Mouse (Mus musculus): Measurements from ENCODE around the gene Marc2. TPM values are rescaled to one million over a fixed set of nuclear protein-coding genes. Genes with fewer than 3 reads are reported as not detected.
A peak's percentile ranks its signal among the peaks of the same experiment; 100 is the strongest.

Gene Marc2
- polyA plus RNA-seq, 1 experiment from 2014 or later: 89.7 TPM

DNA sequence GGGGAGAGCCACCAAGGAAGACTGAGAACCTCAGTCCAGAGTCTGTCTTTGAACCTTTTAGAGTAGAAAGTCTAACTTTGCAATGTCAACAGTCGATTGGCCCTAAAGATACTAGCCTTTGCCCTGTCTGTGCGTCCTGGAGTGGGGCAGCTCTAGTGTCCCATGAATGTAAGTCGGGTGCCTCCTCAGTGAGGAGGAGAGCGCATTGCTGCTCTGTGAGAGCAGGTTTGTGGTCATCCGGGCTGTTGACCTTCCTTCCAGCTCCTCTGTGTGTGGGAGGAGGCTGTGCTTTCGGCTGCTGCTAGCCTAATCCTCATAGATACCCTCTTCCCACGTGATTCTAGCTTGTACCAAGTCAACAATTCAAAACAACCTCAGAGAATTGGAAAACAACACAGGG, 4.9 kb upstream of the Marc2 start:
- WGBS: 44% methylated on average over 7 of the region's 7 CpGs
- Histone ChIP-seq H3K9me3 (ENCODE audit: control insufficient read depth, low read length) (no peaks in the 10 kb centered on the region), H3K4me1 (replicated peaks; ENCODE audit: control insufficient read depth, insufficient read depth, low read length) (peaks cover 5% of the 10 kb centered on the region), H3K27ac (ENCODE audit: low read depth, low read length) (no peak overlapping the region), H3K27me3 (ENCODE audit: control insufficient read depth, insufficient read depth, low read length) (peaks cover 7% of the 10 kb centered on the region), H3K36me3 (ENCODE audit: control insufficient read depth, insufficient read depth, low read length) (no peaks in the 10 kb centered on the region), H3K4me2 (ENCODE audit: low read depth, low read length, severe bottlenecking) (no peak overlapping the region), H3K4me3 (ENCODE audit: low read depth, low read length) (no peak overlapping the region), H3K9ac (ENCODE audit: low read length) (no peak overlapping the region)
- no peak for ATAC-seq (replicated peaks; ENCODE audit: low FRiP score)
- DNase-seq (ENCODE audit: low spot score): no peak

DNA sequence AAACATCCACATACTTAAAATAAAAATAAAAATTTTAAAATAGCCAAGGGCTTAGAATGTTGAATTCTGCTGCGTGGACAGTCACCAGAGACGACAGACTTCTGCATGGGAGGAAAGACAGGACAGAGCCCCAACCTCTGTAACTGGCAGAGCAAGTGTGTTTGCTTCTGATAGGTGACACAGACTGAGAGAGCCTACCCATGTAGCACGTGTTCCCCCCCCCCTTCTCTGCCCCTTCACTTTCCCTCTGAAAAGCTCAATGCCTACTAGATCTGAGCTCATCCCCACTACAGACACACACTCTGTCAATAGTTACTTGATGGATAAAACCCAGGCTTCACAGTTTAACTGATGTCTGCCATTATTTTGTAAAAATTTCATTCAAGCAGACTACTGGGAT, 722 bp upstream of the Marc2 start:
- Histone ChIP-seq H3K4me2 (ENCODE audit: low read depth, low read length, severe bottlenecking) (no peak overlapping the region), H3K27me3 (ENCODE audit: control insufficient read depth, insufficient read depth, low read length) (peaks cover 5% of the 10 kb centered on the region), H3K4me1 (replicated peaks; ENCODE audit: control insufficient read depth, insufficient read depth, low read length) (peaks cover 7% of the 10 kb centered on the region), H3K9ac (ENCODE audit: low read length) (no peak overlapping the region), H3K9me3 (ENCODE audit: control insufficient read depth, low read length) (no peaks in the 10 kb centered on the region), H3K4me3 (ENCODE audit: low read depth, low read length) (no peak overlapping the region), H3K27ac (ENCODE audit: low read depth, low read length) (no peak overlapping the region), H3K36me3 (ENCODE audit: control insufficient read depth, insufficient read depth, low read length) (no peaks in the 10 kb centered on the region)
- WGBS: 62% methylated on average over 3 of the region's 3 CpGs
- ATAC-seq (replicated peaks; ENCODE audit: low FRiP score) (no peak), DNase-seq (ENCODE audit: low spot score) (no peak)

DNA sequence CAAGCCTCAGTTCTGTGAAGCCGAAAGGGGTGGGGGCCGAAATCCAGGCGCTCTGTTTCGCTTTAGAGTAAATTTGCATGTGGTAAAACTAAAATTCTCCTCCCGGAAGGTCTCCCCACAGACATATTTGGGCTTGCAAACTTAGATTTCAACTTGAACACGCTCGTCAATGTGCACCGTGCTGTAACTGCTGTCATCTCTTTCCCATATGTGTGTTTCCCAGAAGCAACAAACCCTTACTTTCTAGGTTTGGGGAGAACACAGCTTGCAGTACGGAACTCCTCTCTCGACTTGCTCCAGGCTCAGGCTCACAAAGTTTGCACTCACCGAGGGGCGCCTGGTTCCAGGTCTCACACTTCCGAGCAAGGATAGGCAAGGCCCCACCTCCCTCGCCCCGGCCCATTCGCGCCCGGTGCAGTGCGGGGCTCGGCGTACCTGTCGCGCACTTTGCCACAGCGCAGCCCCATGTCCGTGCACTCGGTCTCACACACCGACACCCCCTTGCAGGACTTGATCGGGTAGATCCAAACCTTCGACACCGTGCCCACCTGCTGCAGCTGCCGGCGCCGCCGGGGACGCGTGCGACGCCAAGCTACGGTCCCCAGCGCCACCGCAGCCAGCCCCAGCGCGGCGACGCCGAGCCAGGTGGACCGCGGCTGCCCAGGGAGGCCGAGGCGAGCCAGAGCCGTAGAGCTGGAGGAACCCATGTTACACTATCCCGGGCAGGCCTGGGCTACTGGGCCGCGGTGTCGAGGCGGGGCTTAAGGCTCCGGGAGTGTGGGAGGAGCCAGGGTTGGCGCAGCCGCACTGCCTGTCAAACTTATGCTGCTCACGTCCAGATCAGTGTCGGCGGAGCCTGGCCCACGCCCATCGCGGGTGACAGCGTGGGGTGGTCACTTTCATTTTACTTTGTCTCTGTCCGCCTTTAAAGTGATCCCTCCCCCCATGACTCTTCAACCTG, 860 bp downstream of the Marc2 start:
- Histone ChIP-seq H3K27ac (ENCODE audit: low read depth, low read length) (no peak overlapping the region), H3K27me3 (ENCODE audit: control insufficient read depth, insufficient read depth, low read length) (peaks cover 2% of the 10 kb centered on the region), H3K4me3 (ENCODE audit: low read depth, low read length) (peak overlapping the region; percentile 65), H3K36me3 (ENCODE audit: control insufficient read depth, insufficient read depth, low read length) (no peaks in the 10 kb centered on the region), H3K4me1 (replicated peaks; ENCODE audit: control insufficient read depth, insufficient read depth, low read length) (peaks cover 4% of the 10 kb centered on the region; the same call in 1 of the 2 replicates), H3K9me3 (ENCODE audit: control insufficient read depth, low read length) (no peaks in the 10 kb centered on the region), H3K4me2 (ENCODE audit: low read depth, low read length, severe bottlenecking) (peak overlapping the region; percentile 57), H3K9ac (ENCODE audit: low read length) (peak overlapping the region; percentile 65)
- DNase-seq (ENCODE audit: low spot score) (peak; percentile 90), ATAC-seq (replicated peaks; ENCODE audit: low FRiP score) (peak; percentile 98)
- WGBS: under 1% methylated on average over 67 of the region's 67 CpGs

DNA sequence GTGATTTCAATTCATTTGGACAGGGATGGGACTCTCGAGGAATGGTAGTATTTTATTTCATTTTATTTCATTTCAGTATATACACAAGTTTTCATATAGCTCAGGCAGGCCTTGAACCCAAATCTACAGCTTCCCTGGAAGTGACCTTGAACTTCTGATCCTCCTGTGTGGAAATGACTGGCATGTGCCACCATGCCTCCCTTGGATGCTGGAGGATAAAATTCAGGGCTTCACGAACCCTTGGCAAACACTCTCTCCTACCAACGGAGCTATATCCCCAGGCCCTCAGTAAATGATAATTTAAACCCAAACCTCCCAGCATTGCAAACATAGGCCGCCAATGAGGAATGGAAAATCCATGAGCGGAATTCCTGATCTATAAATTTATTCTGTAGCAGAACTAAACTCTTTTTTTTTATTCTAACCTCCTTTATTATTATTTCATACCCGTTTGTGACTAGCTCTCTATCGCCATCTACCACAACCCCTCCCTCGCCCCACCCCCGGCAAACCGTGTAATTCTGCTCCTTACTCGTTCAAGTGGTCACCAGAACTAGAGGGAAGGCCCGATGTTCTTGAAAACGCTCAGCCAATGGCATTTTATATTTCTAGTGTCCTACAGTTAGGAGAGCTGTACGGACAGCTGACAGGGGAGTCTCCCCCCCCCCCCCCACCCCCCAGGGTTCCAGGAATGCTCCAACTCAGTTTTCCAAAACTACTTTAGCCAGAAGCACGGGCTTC, 1.8 kb downstream of the Marc2 start:
- H3K27me3 ChIP-seq (ENCODE audit: control insufficient read depth, insufficient read depth, low read length): peaks cover 2% of the 10 kb centered on the region
- H3K9me3 ChIP-seq (ENCODE audit: control insufficient read depth, low read length): no peaks in the 10 kb centered on the region
- no peak overlapping the region for H3K27ac ChIP-seq (ENCODE audit: low read depth, low read length)
- H3K4me1 ChIP-seq (replicated peaks; ENCODE audit: control insufficient read depth, insufficient read depth, low read length): peaks cover 4% of the 10 kb centered on the region; the same call in 1 of the 2 replicates
- peak overlapping the region; percentile 57 for H3K4me2 ChIP-seq (ENCODE audit: low read depth, low read length, severe bottlenecking)
- DNase-seq (ENCODE audit: low spot score): no peak
- ATAC-seq (replicated peaks; ENCODE audit: low FRiP score): no peak
- peak overlapping the region; percentile 65 for H3K9ac ChIP-seq (ENCODE audit: low read length)
- no peaks in the 10 kb centered on the region for H3K36me3 ChIP-seq (ENCODE audit: control insufficient read depth, insufficient read depth, low read length)
- 22% methylated on average over 15 of the region's 15 CpGs for WGBS
- H3K4me3 ChIP-seq (ENCODE audit: low read depth, low read length): peak overlapping the region; percentile 65

DNA sequence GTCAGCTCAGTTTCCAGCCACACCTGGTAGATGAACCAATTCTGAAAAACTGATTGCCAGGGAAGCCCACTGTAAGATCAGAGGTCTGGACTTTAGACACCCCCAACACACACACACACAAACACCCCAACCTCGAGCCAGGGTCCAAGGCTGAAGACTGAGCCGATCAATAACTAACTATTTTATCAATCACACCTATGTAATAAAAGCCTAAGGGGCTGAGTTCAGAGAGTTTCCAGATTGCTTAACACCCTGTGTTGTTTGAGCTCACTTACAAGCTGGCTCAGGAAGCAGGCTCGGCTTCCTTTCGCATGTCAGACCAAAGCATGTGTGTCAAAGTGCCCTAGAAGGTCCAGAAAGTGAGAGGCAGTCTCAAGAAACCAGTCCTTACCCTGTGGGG, 8.6 kb downstream of the Marc2 start:
- ATAC-seq (replicated peaks; ENCODE audit: low FRiP score) (no peak), DNase-seq (ENCODE audit: low spot score) (no peak)
- Histone ChIP-seq H3K9me3 (ENCODE audit: control insufficient read depth, low read length) (no peaks in the 10 kb centered on the region), H3K4me2 (ENCODE audit: low read depth, low read length, severe bottlenecking) (no peak overlapping the region), H3K4me3 (ENCODE audit: low read depth, low read length) (no peak overlapping the region), H3K27ac (ENCODE audit: low read depth, low read length) (no peak overlapping the region), H3K36me3 (ENCODE audit: control insufficient read depth, insufficient read depth, low read length) (no peaks in the 10 kb centered on the region), H3K27me3 (ENCODE audit: control insufficient read depth, insufficient read depth, low read length) (no peaks in the 10 kb centered on the region), H3K9ac (ENCODE audit: low read length) (no peak overlapping the region), H3K4me1 (replicated peaks; ENCODE audit: control insufficient read depth, insufficient read depth, low read length) (no peaks in the 10 kb centered on the region)
- WGBS: 77% methylated on average over 4 of the region's 4 CpGs

DNA sequence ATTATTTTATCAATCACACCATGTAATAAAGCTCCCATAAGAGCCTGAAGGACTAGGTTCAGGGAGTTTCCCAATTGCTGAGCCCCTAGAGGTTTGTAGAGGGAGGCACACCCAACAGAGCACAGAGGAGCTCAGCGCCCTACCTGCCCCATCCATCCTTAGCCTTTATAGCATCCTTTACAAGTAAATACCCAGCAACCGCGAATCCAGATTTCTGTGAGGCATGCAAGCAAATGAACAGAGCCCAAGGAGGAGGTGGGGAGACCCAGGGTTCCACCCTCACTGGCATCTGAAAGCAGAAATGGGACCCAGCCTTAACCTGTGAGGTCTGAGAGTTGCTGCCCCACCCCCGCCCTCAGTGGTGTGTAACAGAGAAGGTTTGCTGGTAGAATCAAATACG, 9.9 kb downstream of the Marc2 start:
- no peak overlapping the region for H3K4me3 ChIP-seq (ENCODE audit: low read depth, low read length)
- no peaks in the 10 kb centered on the region for H3K36me3 ChIP-seq (ENCODE audit: control insufficient read depth, insufficient read depth, low read length)
- WGBS: 73% methylated on average over 5 of the region's 5 CpGs
- no peak overlapping the region for H3K4me2 ChIP-seq (ENCODE audit: low read depth, low read length, severe bottlenecking)
- H3K27ac ChIP-seq (ENCODE audit: low read depth, low read length): no peak overlapping the region
- no peaks in the 10 kb centered on the region for H3K9me3 ChIP-seq (ENCODE audit: control insufficient read depth, low read length)
- H3K4me1 ChIP-seq (replicated peaks; ENCODE audit: control insufficient read depth, insufficient read depth, low read length): no peaks in the 10 kb centered on the region
- no peak overlapping the region for H3K9ac ChIP-seq (ENCODE audit: low read length)
- no peak for ATAC-seq (replicated peaks; ENCODE audit: low FRiP score)
- DNase-seq (ENCODE audit: low spot score): no peak
- no peaks in the 10 kb centered on the region for H3K27me3 ChIP-seq (ENCODE audit: control insufficient read depth, insufficient read depth, low read length)

DNA sequence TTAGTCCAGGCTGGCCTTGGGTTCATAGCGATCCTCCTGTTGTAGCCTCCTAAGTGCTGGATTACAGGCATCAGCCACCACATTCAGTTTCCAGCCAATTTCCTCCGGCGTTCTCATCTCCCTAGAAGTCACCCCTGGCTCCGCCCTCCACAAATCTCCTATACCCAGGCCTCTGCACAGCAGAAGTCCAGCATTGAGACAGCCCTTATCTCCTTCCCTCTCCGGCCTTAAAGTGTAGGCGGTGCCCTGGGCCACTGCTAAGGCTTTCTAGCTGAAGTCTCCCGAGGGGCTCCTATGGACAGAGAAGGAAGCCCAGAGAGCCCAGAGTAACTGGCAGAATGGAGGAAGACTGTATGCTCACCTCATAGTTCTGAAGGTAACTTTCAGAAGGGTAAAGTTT, 12.8 kb downstream of the Marc2 start:
- ATAC-seq (replicated peaks; ENCODE audit: low FRiP score) (no peak), DNase-seq (ENCODE audit: low spot score) (no peak)
- 92% methylated on average over 7 of the region's 7 CpGs for WGBS
- Histone ChIP-seq H3K36me3 (ENCODE audit: control insufficient read depth, insufficient read depth, low read length) (no peaks in the 10 kb centered on the region; the same call in 1 of the 2 replicates), H3K9ac (ENCODE audit: low read length) (no peak overlapping the region), H3K4me2 (ENCODE audit: low read depth, low read length, severe bottlenecking) (no peak overlapping the region), H3K27ac (ENCODE audit: low read depth, low read length) (no peak overlapping the region), H3K9me3 (ENCODE audit: control insufficient read depth, low read length) (no peaks in the 10 kb centered on the region), H3K27me3 (ENCODE audit: control insufficient read depth, insufficient read depth, low read length) (no peaks in the 10 kb centered on the region), H3K4me1 (replicated peaks; ENCODE audit: control insufficient read depth, insufficient read depth, low read length) (no peaks in the 10 kb centered on the region), H3K4me3 (ENCODE audit: low read depth, low read length) (no peak overlapping the region)

DNA sequence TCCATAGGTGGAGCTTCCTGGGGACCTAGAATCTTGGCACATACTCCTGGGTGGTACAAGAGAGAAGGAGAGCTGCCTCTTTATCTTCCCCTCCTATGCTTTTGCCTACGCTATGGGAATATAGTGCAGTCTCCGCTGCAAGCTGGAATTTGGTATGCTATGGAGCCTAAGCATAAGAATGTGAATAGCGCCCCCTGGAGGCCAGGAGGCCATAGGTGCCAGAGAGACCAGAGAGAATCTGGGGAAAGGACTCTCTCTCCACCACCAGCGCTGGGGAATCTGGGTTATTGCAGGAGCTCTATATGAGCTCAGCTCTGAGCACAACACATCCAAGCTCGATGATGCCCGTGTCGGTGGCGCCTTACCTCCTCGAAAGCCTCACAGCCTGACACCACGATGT, 14.0 kb downstream of the Marc2 start:
- Histone ChIP-seq H3K9me3 (ENCODE audit: control insufficient read depth, low read length) (no peaks in the 10 kb centered on the region), H3K4me1 (replicated peaks; ENCODE audit: control insufficient read depth, insufficient read depth, low read length) (peaks cover under 1% of the 10 kb centered on the region; the same call in 1 of the 2 replicates), H3K4me2 (ENCODE audit: low read depth, low read length, severe bottlenecking) (no peak overlapping the region), H3K27me3 (ENCODE audit: control insufficient read depth, insufficient read depth, low read length) (no peaks in the 10 kb centered on the region), H3K36me3 (ENCODE audit: control insufficient read depth, insufficient read depth, low read length) (no peaks in the 10 kb centered on the region; the same call in 1 of the 2 replicates), H3K4me3 (ENCODE audit: low read depth, low read length) (no peak overlapping the region), H3K27ac (ENCODE audit: low read depth, low read length) (no peak overlapping the region), H3K9ac (ENCODE audit: low read length) (no peak overlapping the region)
- ATAC-seq (replicated peaks; ENCODE audit: low FRiP score): no peak
- WGBS: 83% methylated on average over 10 of the region's 10 CpGs
- DNase-seq (ENCODE audit: low spot score): no peak

Measured in forebrain, embryonic 11.5 days (tissue).